Mouse (Mus musculus) limb, embryonic 14.5 days (tissue): ENCODE results near the gene Atad1. TPM values are rescaled to one million over a fixed set of nuclear protein-coding genes. Genes with fewer than 3 reads are reported as not detected.
"Not testable (repeated sequence)": the region's sequence is repeated elsewhere in the genome, so short reads cannot be mapped to it uniquely, and the experiment has no call there.

Source experiments
- ATAC-seq: fragments of 200-750 bp; cut with Nextera tagmentation; 2 replicates; pipeline ENCODE4 v1.8.0; 2017; ENCODE audit warnings: low read depth, moderate number of reproducible peaks, moderate TSS enrichment; ENCODE audit not compliant: low FRiP score
- DNase-seq: peaks from one replicate; pipeline ENCODE4 v3.0.0-alpha.2; 2015; ENCODE audit warnings: low spot score
- H3K27ac ChIP-seq: fragments of 300-500 bp; sonication (generic); replicated peaks from 2 replicates; pipeline ENCODE4 v1.5.1; 2014; ENCODE audit warnings: low read depth, mild to moderate bottlenecking, low read length, moderate library complexity, mixed read lengths
- H3K27me3 ChIP-seq: fragments of 300-500 bp; sonication (generic); 2 replicates; pipeline ENCODE4 v1.6.1; 2014; ENCODE audit warnings: low read length, mixed read lengths; ENCODE audit not compliant: control insufficient read depth, insufficient read depth
- H3K36me3 ChIP-seq: fragments of 300-500 bp; sonication (generic); 2 replicates; pipeline ENCODE4 v1.6.1; 2014; ENCODE audit warnings: mild to moderate bottlenecking, low read length, moderate library complexity, mixed read lengths; ENCODE audit not compliant: control insufficient read depth, insufficient read depth
- H3K4me1 ChIP-seq: fragments of 300-500 bp; sonication (generic); 2 replicates; pipeline ENCODE4 v1.6.1; 2014; ENCODE audit warnings: antibody characterized with exemption, low read length, mixed read lengths; ENCODE audit not compliant: control insufficient read depth, insufficient read depth
- H3K4me2 ChIP-seq: fragments of 300-500 bp; sonication (generic); replicated peaks from 2 replicates; pipeline ENCODE4 v1.6.1; 2014; ENCODE audit warnings: low read depth, mild to moderate bottlenecking, low read length, moderate library complexity; ENCODE audit not compliant: severe bottlenecking
- H3K4me3 ChIP-seq: fragments of 300-500 bp; sonication (generic); replicated peaks from 2 replicates; pipeline ENCODE4 v1.5.1; 2014; ENCODE audit warnings: low read length
- H3K9ac ChIP-seq: fragments of 300-500 bp; sonication (generic); 2 replicates; pipeline ENCODE4 v1.6.1; 2014; ENCODE audit warnings: mild to moderate bottlenecking, low read depth, low read length, moderate library complexity; ENCODE audit not compliant: severe bottlenecking
- H3K9me3 ChIP-seq: fragments of 300-500 bp; sonication (generic); 2 replicates; pipeline ENCODE4 v1.6.1; 2016; ENCODE audit warnings: low read length; ENCODE audit not compliant: control insufficient read depth
- POLR2A ChIP-seq: fragments of 200-500 bp; IDR thresholded peaks from 2 replicates; pipeline ENCODE4 v1.8.0; 2012; ENCODE audit warnings: inconsistent platforms, mild to moderate bottlenecking, moderate library complexity, borderline replicate concordance; ENCODE audit not compliant: insufficient read depth, insufficient read length; ENCODE audit errors: extremely low read depth
- WGBS: fragments of 180-500 bp; shearing (Covaris S2); extraction: QIAGEN DNeasy Blood & Tissue Kit; methylation state at CpG from one replicate; pipeline ENCODE4 v1.1.7; 2014; 5-methylcytosine and 5-hydroxymethylcytosine counted together
- polyA plus RNA-seq, 2 experiments: library from polyadenylated mRNA; depleted of rRNA in 1 of 2; stranded (reverse) in 1 of 2; unstranded in 1 of 2; fragments of >200 nt; fragmentation: Nextera tagmentation in 1 of 2; extraction: Ambion mirVana in 1 of 2; gene quantifications; 2 replicates each; pipeline versions ENCODE4 v1.2.1 to v1.2.3; 2012 to 2014

The Atad1 gene
- polyA plus RNA-seq, 2 experiments: 38.5 to 62.5 TPM

- TF ChIP-seq POLR2A: no peak
- no peak for ATAC-seq
- H3K9ac ChIP-seq: no peak overlapping the region
- H3K36me3 ChIP-seq: peaks cover 47% of the 10 kb centered on the region
- H3K4me2 ChIP-seq: no peak overlapping the region
- no peak for DNase-seq
- H3K9me3 ChIP-seq: no peaks in the 10 kb centered on the region
- WGBS: 94% methylated on average over 5 of the region's 5 CpGs
- no peaks in the 10 kb centered on the region for H3K4me1 ChIP-seq
- no peaks in the 10 kb centered on the region for H3K27me3 ChIP-seq
- H3K27ac ChIP-seq: no peak overlapping the region
- H3K4me3 ChIP-seq: no peak overlapping the region
Observed at GRCm38 (mm10) chr19:32683081-32683480, 56.5 kb downstream of the Atad1 start.

- Histone ChIP-seq H3K27me3 (no peaks in the 10 kb centered on the region), H3K4me2 (no peak overlapping the region), H3K36me3 (peaks cover 41% of the 10 kb centered on the region), H3K4me3 (no peak overlapping the region), H3K27ac (no peak overlapping the region), H3K9ac (no peak overlapping the region), H3K9me3 (no peaks in the 10 kb centered on the region), H3K4me1 (no peaks in the 10 kb centered on the region)
- ATAC-seq (no peak), DNase-seq (no peak)
- no peak for TF ChIP-seq POLR2A
- 88% methylated on average over 2 of the region's 2 CpGs for WGBS
Observed at GRCm38 (mm10) chr19:32680894-32681293, 58.7 kb downstream of the Atad1 start.

- Histone ChIP-seq H3K4me2 (no peak overlapping the region), H3K36me3 (peaks cover 40% of the 10 kb centered on the region), H3K4me1 (no peaks in the 10 kb centered on the region), H3K27me3 (no peaks in the 10 kb centered on the region), H3K9ac (no peak overlapping the region), H3K9me3 (no peaks in the 10 kb centered on the region), H3K4me3 (no peak overlapping the region), H3K27ac (no peak overlapping the region)
- WGBS: 91% methylated on average over 3 of the region's 3 CpGs
- ATAC-seq (no peak), DNase-seq (no peak)
- no peak for TF ChIP-seq POLR2A
Observed at GRCm38 (mm10) chr19:32675766-32676165, 63.8 kb downstream of the Atad1 start.

GRCm38 (mm10) chr19:32667830-32668229 lies 71.8 kb downstream of the Atad1 start:
- not testable (repeated sequence) for ATAC-seq, DNase-seq, H3K4me3 ChIP-seq, H3K9ac ChIP-seq, H3K27me3 ChIP-seq, H3K4me2 ChIP-seq, H3K4me1 ChIP-seq, H3K9me3 ChIP-seq, H3K27ac ChIP-seq
- 94% methylated on average over 1 of the region's 1 CpGs for WGBS
- peaks cover 56% of the 10 kb centered on the region for H3K36me3 ChIP-seq

- DNase-seq: no peak
- H3K9me3 ChIP-seq: no peaks in the 10 kb centered on the region
- WGBS: 76% methylated on average over 8 of the region's 8 CpGs
Observed at GRCm38 (mm10) chr19:32665243-32665642, 74.3 kb downstream of the Atad1 start.

GRCm38 (mm10) chr19:32662936-32663335 lies 76.7 kb downstream of the Atad1 start:
- H3K36me3 ChIP-seq: peaks cover 51% of the 10 kb centered on the region
- no peak for ATAC-seq
- H3K4me3 ChIP-seq: no peak overlapping the region
- H3K27me3 ChIP-seq: no peaks in the 10 kb centered on the region
- H3K4me1 ChIP-seq: no peaks in the 10 kb centered on the region
- H3K27ac ChIP-seq: no peak overlapping the region
- H3K9ac ChIP-seq: no peak overlapping the region
- no peak for TF ChIP-seq POLR2A
- no peaks in the 10 kb centered on the region for H3K9me3 ChIP-seq
- DNase-seq: no peak
- 89% methylated on average over 6 of the region's 6 CpGs for WGBS
- no peak overlapping the region for H3K4me2 ChIP-seq

More at GRCm38 (mm10) chr19:32665243-32665642, 74.3 kb downstream of the Atad1 start:
- Histone ChIP-seq H3K9ac (no peak overlapping the region), H3K4me2 (no peak overlapping the region), H3K4me1 (no peaks in the 10 kb centered on the region), H3K4me3 (no peak overlapping the region), H3K27ac (no peak overlapping the region), H3K36me3 (peaks cover 51% of the 10 kb centered on the region), H3K27me3 (no peaks in the 10 kb centered on the region)
- no peak for ATAC-seq
- TF ChIP-seq POLR2A: no peak
